Mouse (Mus musculus): ENCODE measurements at regions not wholly inside any gene's neighbourhood (a gene's known extent, or its start where the extent isn't known, plus 50 kb on each side); places are given as distances from the start of the nearest gene placed in this dataset.

- no peak for DNase-seq
These were observed 51.9 kb upstream of the Pde7b start for GRCm38 (mm10) chr10:20776640-20777413.

GRCm38 (mm10) chr10:20775731-20776429, 51.0 kb upstream of the Pde7b start:
- no peak for DNase-seq

All from thymus, postnatal 25 days (tissue).